Mouse (Mus musculus) limb, embryonic 11.5 days (tissue): ENCODE measurements around the gene Adpgk. TPM values are rescaled to one million over a fixed set of nuclear protein-coding genes. Genes with fewer than 3 reads are reported as not detected.

Experiments
- ATAC-seq: fragments of 200-750 bp; cut with Nextera tagmentation; 2 replicates; pipeline ENCODE4 v1.8.0; 2017; ENCODE audit warnings: low read depth; ENCODE audit not compliant: insufficient number of reproducible peaks, low FRiP score, low TSS enrichment
- DNase-seq: peaks from one replicate; pipeline ENCODE4 v3.0.0-alpha.2; 2015; ENCODE audit warnings: low spot score
- H3K27ac ChIP-seq: fragments of 300-500 bp; sonication (generic); replicated peaks from 2 replicates; pipeline ENCODE4 v1.5.1; 2014; ENCODE audit warnings: low read depth, mild to moderate bottlenecking, low read length
- H3K27me3 ChIP-seq: fragments of 300-500 bp; sonication (generic); 2 replicates; pipeline ENCODE4 v1.6.1; 2014; ENCODE audit warnings: mild to moderate bottlenecking, low read length, mixed read lengths; ENCODE audit not compliant: control insufficient read depth, insufficient read depth
- H3K36me3 ChIP-seq: fragments of 300-500 bp; sonication (generic); 2 replicates; pipeline ENCODE4 v1.6.1; 2014; ENCODE audit warnings: mild to moderate bottlenecking, low read length, moderate library complexity, mixed read lengths; ENCODE audit not compliant: control insufficient read depth, insufficient read depth
- H3K4me1 ChIP-seq: fragments of 300-500 bp; sonication (generic); 2 replicates; pipeline ENCODE4 v1.6.1; 2014; ENCODE audit warnings: low read length, mixed read lengths; ENCODE audit not compliant: control insufficient read depth, insufficient read depth
- H3K4me2 ChIP-seq: fragments of 300-500 bp; sonication (generic); 2 replicates; pipeline ENCODE4 v1.6.1; 2014; ENCODE audit warnings: low read depth, mild to moderate bottlenecking, moderate library complexity; ENCODE audit not compliant: severe bottlenecking
- H3K4me3 ChIP-seq: fragments of 300-500 bp; sonication (generic); 2 replicates; pipeline ENCODE4 v1.5.1; 2014; ENCODE audit warnings: low read depth, low read length
- H3K9ac ChIP-seq: fragments of 300-500 bp; sonication (generic); 2 replicates; pipeline ENCODE4 v1.6.1; 2014; ENCODE audit warnings: mild to moderate bottlenecking, low read length
- H3K9me3 ChIP-seq: fragments of 300-500 bp; sonication (generic); 2 replicates; pipeline ENCODE4 v1.6.1; 2016; ENCODE audit warnings: low read length; ENCODE audit not compliant: control insufficient read depth
- WGBS: fragments of 180-500 bp; shearing (Covaris S2); extraction: QIAGEN DNeasy Blood & Tissue Kit; methylation state at CpG from one replicate; pipeline ENCODE4 v1.1.7; 2014; 5-methylcytosine and 5-hydroxymethylcytosine counted together
- polyA plus RNA-seq: library from polyadenylated mRNA; unstranded; fragments of >200 nt; fragmentation: Nextera tagmentation; extraction: Ambion mirVana; gene quantifications from 2 replicates; pipeline ENCODE4 v1.2.1, GENCODE M21; 2014

Adpgk gene
- polyA plus RNA-seq, 1 experiment from 2014 or later, result 53.4 TPM

DNA sequence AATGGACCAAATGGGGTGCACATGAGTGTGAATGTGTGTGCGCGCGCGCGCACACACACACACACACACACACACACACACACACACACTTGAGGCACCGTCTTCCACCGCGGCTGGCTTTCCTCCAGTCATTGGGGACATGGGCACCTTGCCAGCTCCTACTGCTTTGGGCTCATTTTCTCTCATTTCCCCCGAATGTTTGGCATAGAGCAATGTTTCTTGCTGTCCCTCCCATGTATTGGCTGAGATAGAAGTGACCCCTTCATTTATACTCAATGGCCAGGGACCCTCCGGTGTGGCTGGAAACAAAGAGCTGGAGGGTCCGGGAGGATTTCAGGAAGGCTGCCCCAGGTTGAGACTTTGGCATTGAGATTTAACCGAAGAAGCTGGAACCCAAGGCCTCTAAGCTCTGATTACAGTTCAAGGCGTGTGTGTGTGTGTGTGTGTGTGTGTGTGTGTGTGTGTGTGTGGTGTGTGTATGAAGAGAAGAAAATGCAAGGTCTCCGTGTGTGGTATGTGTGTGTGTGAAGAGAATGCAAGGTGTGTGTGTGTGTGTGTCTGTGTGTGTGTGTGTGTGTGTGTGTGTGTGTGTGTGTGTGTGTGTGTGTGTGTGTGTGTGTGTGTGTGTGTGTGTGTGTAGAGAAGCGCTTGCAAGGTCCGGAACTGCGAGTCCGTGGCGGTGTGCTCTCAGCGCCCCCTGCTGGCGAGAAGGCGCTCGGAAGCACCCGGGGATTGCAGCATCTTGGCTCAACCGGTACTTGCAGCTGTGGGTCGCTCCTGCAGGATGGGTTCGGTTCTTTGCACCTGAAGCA, 9.3 kb upstream of the Adpgk start:
- no peaks in the 10 kb centered on the region for H3K36me3 ChIP-seq
- H3K4me2 ChIP-seq, result no peak overlapping the region
- H3K27ac ChIP-seq, result no peak overlapping the region
- DNase-seq (peak; percentile 92), ATAC-seq (no peak)
- H3K4me1 ChIP-seq, result no peaks in the 10 kb centered on the region
- no peak overlapping the region for H3K4me3 ChIP-seq
- no peaks in the 10 kb centered on the region for H3K9me3 ChIP-seq
- WGBS, result 49% methylated on average over 25 of the region's 27 CpGs
- H3K27me3 ChIP-seq, result no peaks in the 10 kb centered on the region
- H3K9ac ChIP-seq, result no peak overlapping the region; the same call in 1 of the 2 replicates

DNA sequence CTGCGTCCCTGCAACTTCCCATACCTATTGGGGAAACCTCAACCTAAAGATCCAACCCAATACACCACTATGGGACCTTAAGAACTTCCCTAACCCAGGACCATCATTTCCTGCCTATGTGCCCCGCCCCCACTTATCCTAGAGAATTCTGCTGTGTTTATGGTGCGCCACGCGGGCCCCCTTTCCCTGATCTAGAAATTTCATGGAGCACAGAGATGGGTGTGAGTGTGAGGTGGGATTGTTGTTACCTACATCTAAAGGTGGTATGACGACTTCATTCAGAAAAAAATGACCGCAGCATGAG, 8.7 kb upstream of the Adpgk start:
- Histone ChIP-seq H3K4me2 (no peak overlapping the region), H3K9me3 (no peaks in the 10 kb centered on the region), H3K36me3 (no peaks in the 10 kb centered on the region), H3K27ac (no peak overlapping the region), H3K9ac (no peak overlapping the region; the same call in 1 of the 2 replicates), H3K4me3 (no peak overlapping the region), H3K4me1 (peaks cover 3% of the 10 kb centered on the region; the same call in 1 of the 2 replicates), H3K27me3 (no peaks in the 10 kb centered on the region)
- no peak for DNase-seq
- no peak for ATAC-seq
- 50% methylated on average over 7 of the region's 7 CpGs for WGBS

DNA sequence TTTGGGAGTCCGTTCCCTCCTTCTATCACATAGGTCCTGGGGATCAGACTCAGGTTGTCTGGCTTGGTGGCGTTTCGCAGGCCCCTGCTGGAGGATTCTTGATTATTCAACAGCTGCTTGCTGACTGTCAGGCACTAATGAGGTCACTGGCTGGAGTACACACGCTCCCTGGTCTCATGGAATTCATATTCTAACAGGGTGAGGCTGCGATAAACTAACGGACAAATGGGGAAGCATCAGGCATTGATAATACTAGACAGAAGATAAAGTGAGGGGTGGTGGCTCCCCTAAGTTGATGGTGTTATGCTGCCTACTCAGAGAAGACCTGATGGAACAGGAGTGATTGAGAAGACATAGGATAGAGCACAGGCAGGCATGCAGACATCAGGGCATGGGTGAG, 5.7 kb upstream of the Adpgk start:
- H3K36me3 ChIP-seq, result no peaks in the 10 kb centered on the region
- H3K27me3 ChIP-seq, result no peaks in the 10 kb centered on the region
- ATAC-seq, result no peak
- H3K4me1 ChIP-seq, result peaks cover 19% of the 10 kb centered on the region
- H3K9ac ChIP-seq, result no peak overlapping the region
- H3K4me3 ChIP-seq, result no peak overlapping the region
- WGBS, result 82% methylated on average over 6 of the region's 6 CpGs
- no peak overlapping the region for H3K27ac ChIP-seq
- DNase-seq, result no peak
- H3K9me3 ChIP-seq, result no peaks in the 10 kb centered on the region
- H3K4me2 ChIP-seq, result no peak overlapping the region

DNA sequence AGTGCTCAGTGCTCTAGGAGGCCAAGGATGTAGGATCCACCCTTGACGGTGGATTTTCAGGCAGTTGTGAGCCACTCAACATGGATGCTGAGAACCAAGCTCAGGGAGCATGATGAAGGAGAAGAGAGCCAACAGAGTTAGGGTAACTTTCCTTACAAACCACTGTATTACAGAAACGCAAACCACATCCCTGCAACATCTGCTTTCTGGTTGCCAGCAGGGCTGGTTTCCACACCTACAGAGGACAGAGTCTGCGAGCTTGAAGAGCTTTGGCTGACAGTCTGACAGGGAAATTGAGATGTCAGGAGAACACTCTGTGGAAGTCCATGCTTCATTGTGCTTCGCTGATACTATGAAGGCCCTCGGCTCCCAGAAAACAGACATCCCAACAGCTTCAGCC, 3.3 kb upstream of the Adpgk start:
- Histone ChIP-seq H3K9ac (no peak overlapping the region), H3K4me1 (peaks cover 23% of the 10 kb centered on the region), H3K4me2 (no peak overlapping the region), H3K36me3 (no peaks in the 10 kb centered on the region), H3K4me3 (no peak overlapping the region), H3K27ac (peak overlapping the region; percentile 92), H3K9me3 (no peaks in the 10 kb centered on the region), H3K27me3 (no peaks in the 10 kb centered on the region)
- DNase-seq, result peak; percentile 28
- no peak for ATAC-seq
- 65% methylated on average over 5 of the region's 5 CpGs for WGBS

- Histone ChIP-seq H3K4me3 (no peak overlapping the region), H3K27ac (peak overlapping the region; percentile 92), H3K36me3 (no peaks in the 10 kb centered on the region), H3K27me3 (no peaks in the 10 kb centered on the region), H3K4me2 (no peak overlapping the region), H3K9ac (0 out of 2 replicates have a peak overlapping the region, but pooled peaks have one; percentile 32), H3K9me3 (no peaks in the 10 kb centered on the region), H3K4me1 (peaks cover 23% of the 10 kb centered on the region)
- ATAC-seq, result 0 out of 2 replicates have a peak, but pooled peaks have one; percentile 18
- 30% methylated on average over 3 of the region's 3 CpGs for WGBS
- peak; percentile 84 for DNase-seq
Measured at GRCm38 (mm10) chr9:59288685-59289410, 2.5 kb upstream of the Adpgk start.

DNA sequence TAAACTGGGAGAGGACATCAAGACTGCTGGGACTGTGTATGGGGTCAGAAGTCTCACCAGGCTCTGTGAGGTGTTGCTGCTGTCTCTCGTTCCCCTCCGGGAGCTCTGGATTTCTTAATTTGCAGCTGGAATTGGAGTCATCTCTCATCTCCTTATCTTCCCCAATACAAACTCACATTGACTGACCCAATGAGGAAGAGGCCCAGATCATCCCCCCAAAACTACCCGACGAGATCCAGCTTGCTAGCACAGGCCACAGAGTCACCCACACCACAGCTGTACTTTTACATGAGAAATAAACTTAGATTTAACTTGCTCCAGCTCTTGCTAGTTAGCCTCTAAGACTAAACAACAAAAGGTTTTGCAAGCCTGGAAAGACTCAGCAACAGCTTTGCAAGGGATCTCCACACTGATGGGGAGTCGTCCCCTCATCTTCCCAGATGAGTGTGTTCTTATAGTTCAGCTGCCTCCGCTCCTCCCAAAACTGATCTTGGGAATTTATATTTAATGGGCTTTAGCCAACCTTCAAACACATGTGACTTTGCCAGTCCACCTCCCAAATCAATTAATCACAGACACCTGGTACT, 1.7 kb upstream of the Adpgk start:
- 0 out of 2 replicates have a peak overlapping the region, but pooled peaks have one; percentile 32 for H3K9ac ChIP-seq
- peaks cover 23% of the 10 kb centered on the region for H3K4me1 ChIP-seq
- DNase-seq, result peak; percentile 62
- H3K36me3 ChIP-seq, result no peaks in the 10 kb centered on the region
- peak overlapping the region; percentile 92 for H3K27ac ChIP-seq
- H3K4me2 ChIP-seq, result peak overlapping the region; percentile 3; the same call in 1 of the 2 replicates
- no peak for ATAC-seq
- no peaks in the 10 kb centered on the region for H3K9me3 ChIP-seq
- H3K27me3 ChIP-seq, result no peaks in the 10 kb centered on the region
- no peak overlapping the region for H3K4me3 ChIP-seq
- WGBS, result 26% methylated on average over 6 of the region's 6 CpGs

GRCm38 (mm10) chr9:59291688-59292492, 532 bp downstream of the Adpgk start:
- H3K4me2 ChIP-seq, result peak overlapping the region; percentile 55
- peaks cover 23% of the 10 kb centered on the region for H3K4me1 ChIP-seq
- peak overlapping the region; percentile 93 for H3K4me3 ChIP-seq
- no peaks in the 10 kb centered on the region for H3K27me3 ChIP-seq
- ATAC-seq (no peak; the same call in 1 of the 2 replicates), DNase-seq (no peak)
- peak overlapping the region; percentile 79 for H3K9ac ChIP-seq
- 2% methylated on average over 50 of the region's 50 CpGs for WGBS
- no peaks in the 10 kb centered on the region for H3K36me3 ChIP-seq
- H3K9me3 ChIP-seq, result no peaks in the 10 kb centered on the region
- H3K27ac ChIP-seq, result peak overlapping the region; percentile 77

GRCm38 (mm10) chr9:59292493-59292875, 1.1 kb downstream of the Adpgk start:
- Histone ChIP-seq H3K9me3 (no peaks in the 10 kb centered on the region), H3K4me2 (peak overlapping the region; percentile 55; the same call in 1 of the 2 replicates), H3K9ac (no peak overlapping the region), H3K36me3 (no peaks in the 10 kb centered on the region; the same call in 1 of the 2 replicates), H3K4me3 (no peak overlapping the region; the same call in 1 of the 2 replicates), H3K4me1 (peaks cover 21% of the 10 kb centered on the region), H3K27me3 (no peaks in the 10 kb centered on the region), H3K27ac (no peak overlapping the region)
- ATAC-seq (no peak), DNase-seq (no peak)
- 49% methylated on average over 3 of the region's 3 CpGs for WGBS
